Mouse (Mus musculus) E14TG2a.4 (cell line): Measurements from ENCODE around the gene Dip2a.

Experiments
- H3K27me3 ChIP-seq: 2 replicates; pipeline ENCODE4 v1.6.1; 2014; ENCODE audit warnings: low read length, control low read depth; ENCODE audit not compliant: insufficient read depth
- H3K36me3 ChIP-seq: 2 replicates; pipeline ENCODE4 v1.6.1; 2014; ENCODE audit warnings: low read length, control low read depth; ENCODE audit not compliant: insufficient read depth
- H3K4me1 ChIP-seq: replicated peaks from 2 replicates; pipeline ENCODE4 v1.6.1; 2014; ENCODE audit warnings: low read depth, low read length, control low read depth
- H3K4me3 ChIP-seq: replicated peaks from 2 replicates; pipeline ENCODE4 v1.5.1; 2014; ENCODE audit warnings: mild to moderate bottlenecking, low read length
- H3K9me3 ChIP-seq: 2 replicates; pipeline ENCODE4 v1.6.1; 2014; ENCODE audit warnings: low read length, control low read depth
- CTCF ChIP-seq: conservative IDR thresholded peaks from 2 replicates; pipeline ENCODE4 v1.5.1; 2014; ENCODE audit warnings: low read length
- NANOG ChIP-seq: IDR thresholded peaks from 2 replicates; pipeline ENCODE4 v1.6.1; 2014; ENCODE audit warnings: borderline replicate concordance, low read length, mixed read lengths
- POU5F1 ChIP-seq: IDR thresholded peaks from 2 replicates; pipeline ENCODE4 v1.6.1; 2014; ENCODE audit warnings: low read length, borderline replicate concordance

Dip2a gene

DNA sequence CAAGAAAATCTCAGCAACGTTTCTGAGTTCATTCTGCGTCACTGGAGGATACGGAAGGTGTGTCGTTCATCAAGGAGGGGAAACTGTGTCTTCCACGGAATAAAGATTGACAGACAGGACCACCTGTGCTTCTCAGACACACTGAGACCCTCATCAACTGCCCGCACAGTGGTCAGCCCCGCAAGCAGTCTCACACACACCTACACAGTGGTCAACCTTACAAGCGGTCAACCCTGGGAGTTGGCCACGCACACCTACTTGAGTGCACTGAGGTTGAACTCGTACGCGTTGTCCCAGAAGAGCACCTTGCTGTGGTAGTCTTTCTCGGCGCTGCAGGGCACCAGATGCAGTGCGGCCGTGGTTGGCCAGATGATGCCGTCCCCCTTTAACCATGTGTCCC is 128.0 kb downstream of the Dip2a start:
- Histone ChIP-seq H3K36me3 (no peaks in the 10 kb centered on the region), H3K4me3 (no peak overlapping the region), H3K9me3 (peaks cover 18% of the 10 kb centered on the region), H3K4me1 (0 out of 2 replicates have a peak, but pooled peaks cover 2% of the 10 kb centered on the region), H3K27me3 (no peaks in the 10 kb centered on the region)
- TF ChIP-seq NANOG (no peak), CTCF (no peak), POU5F1 (no peak)

DNA sequence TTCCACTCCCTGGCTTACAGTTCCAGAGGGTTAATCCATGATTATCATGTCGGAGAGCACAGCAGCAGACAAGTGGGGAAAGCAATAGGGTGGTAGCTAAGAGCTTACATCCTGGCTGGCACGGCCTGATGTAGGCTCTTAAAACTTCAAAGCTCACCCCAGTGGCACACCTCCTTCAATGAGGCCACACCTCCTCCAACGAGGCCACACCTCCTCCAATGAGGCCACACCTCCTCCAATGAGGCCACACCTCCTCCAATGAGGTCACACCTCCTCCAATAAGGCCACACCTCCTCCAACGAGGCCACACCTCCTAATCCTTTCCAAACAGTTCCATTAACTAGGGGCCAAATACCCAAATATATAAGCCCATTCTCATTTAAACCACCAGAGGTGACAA is 130.9 kb downstream of the Dip2a start:
- no peaks in the 10 kb centered on the region for H3K4me1 ChIP-seq
- no peaks in the 10 kb centered on the region for H3K27me3 ChIP-seq
- H3K4me3 ChIP-seq: no peak overlapping the region
- no peak for TF ChIP-seq CTCF
- TF ChIP-seq NANOG: no peak
- no peak for TF ChIP-seq POU5F1
- H3K36me3 ChIP-seq: no peaks in the 10 kb centered on the region
- peaks cover 18% of the 10 kb centered on the region for H3K9me3 ChIP-seq

DNA sequence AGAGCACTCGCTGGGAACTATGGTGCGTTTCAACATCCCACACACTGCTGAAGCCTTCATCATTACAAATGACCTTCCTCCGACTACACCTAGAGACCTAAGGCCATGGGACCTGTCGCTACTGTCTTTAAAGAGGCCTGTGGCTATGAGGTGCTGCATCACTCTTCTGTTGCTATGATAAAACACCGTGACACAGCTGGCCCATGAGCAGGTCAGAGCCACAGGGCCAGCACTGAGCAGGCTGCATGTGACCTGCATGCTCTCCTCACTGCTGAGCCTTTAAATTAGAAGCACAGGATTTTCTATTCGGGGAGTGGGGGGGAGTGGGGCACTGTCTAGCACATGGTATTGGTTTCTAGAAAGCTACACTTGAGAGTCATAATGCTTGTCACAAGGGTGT is 133.0 kb downstream of the Dip2a start:
- Histone ChIP-seq H3K9me3 (peaks cover 18% of the 10 kb centered on the region), H3K36me3 (no peaks in the 10 kb centered on the region), H3K4me1 (no peaks in the 10 kb centered on the region), H3K27me3 (no peaks in the 10 kb centered on the region), H3K4me3 (no peak overlapping the region)
- TF ChIP-seq POU5F1: no peak
- TF ChIP-seq CTCF: no peak
- no peak for TF ChIP-seq NANOG

DNA sequence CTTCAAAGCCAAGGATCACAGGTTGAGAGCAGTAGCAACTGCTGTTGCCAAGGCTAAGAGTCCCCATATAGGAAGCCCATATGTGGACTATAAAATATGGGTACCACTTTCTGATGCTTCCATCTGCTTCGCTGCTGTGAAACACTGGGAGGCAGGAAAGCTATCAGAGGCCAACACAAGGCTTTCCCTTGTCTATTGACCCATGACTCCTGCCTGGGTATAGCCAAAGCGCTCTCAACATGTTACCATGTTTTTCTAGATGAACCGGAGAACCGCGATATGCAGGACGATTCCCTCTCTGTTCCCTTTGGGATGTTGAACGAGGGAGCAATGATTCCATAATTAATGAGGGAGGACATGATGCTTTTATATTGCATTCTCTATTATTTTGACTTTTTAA is 134.3 kb downstream of the Dip2a start:
- no peaks in the 10 kb centered on the region for H3K36me3 ChIP-seq
- TF ChIP-seq CTCF (no peak), POU5F1 (no peak), NANOG (no peak)
- peaks cover 18% of the 10 kb centered on the region for H3K9me3 ChIP-seq
- H3K4me1 ChIP-seq: no peaks in the 10 kb centered on the region
- H3K27me3 ChIP-seq: no peaks in the 10 kb centered on the region
- H3K4me3 ChIP-seq: no peak overlapping the region
